Mouse (Mus musculus): ENCODE measurements around the gene Nfx1.

Gene Nfx1

GRCm38 (mm10) chr4:41048926-41049325 is 78.2 kb downstream of the Nfx1 start:
- DNase-seq, result no peak

GRCm38 (mm10) chr4:41050726-41051675 is 80.3 kb downstream of the Nfx1 start:
- DNase-seq, result peak; percentile 91

GRCm38 (mm10) chr4:41051781-41052180 is 81.1 kb downstream of the Nfx1 start:
- no peak for DNase-seq

- peak; percentile 34 for DNase-seq
These were observed 84.4 kb downstream of the Nfx1 start for GRCm38 (mm10) chr4:41055111-41055510.

GRCm38 (mm10) chr4:41056253-41056652 is 85.5 kb downstream of the Nfx1 start:
- DNase-seq, result no peak

GRCm38 (mm10) chr4:41056742-41057332 is 86.1 kb downstream of the Nfx1 start:
- DNase-seq, result no peak

- DNase-seq, result no peak
These were observed 86.7 kb downstream of the Nfx1 start for GRCm38 (mm10) chr4:41057361-41057760.

GRCm38 (mm10) chr4:41063351-41063750 is 92.6 kb downstream of the Nfx1 start:
- DNase-seq, result no peak

- DNase-seq, result peak; percentile 54
These were observed 93.4 kb downstream of the Nfx1 start for GRCm38 (mm10) chr4:41063894-41064673.

GRCm38 (mm10) chr4:41065196-41065595 is 94.5 kb downstream of the Nfx1 start:
- DNase-seq, result no peak

GRCm38 (mm10) chr4:41071500-41072429 is 101.1 kb downstream of the Nfx1 start:
- DNase-seq, result no peak

GRCm38 (mm10) chr4:41073008-41073817 is 102.5 kb downstream of the Nfx1 start:
- DNase-seq, result no peak

GRCm38 (mm10) chr4:41074461-41074860 is 103.8 kb downstream of the Nfx1 start:
- DNase-seq, result no peak
